Mouse (Mus musculus) megakaryocyte progenitor cell, adult 5-6 weeks (primary cell): ENCODE data around the gene Fxyd4. TPM values are rescaled to one million over a fixed set of nuclear protein-coding genes. Genes with fewer than 3 reads are reported as not detected.

Experiments used
- ATAC-seq: replicated peaks from 2 replicates; pipeline ENCODE4 v1.8.0; 2016; ENCODE audit warnings: mild to moderate bottlenecking, moderate TSS enrichment, inconsistent platforms; ENCODE audit not compliant: poor library complexity
- total RNA-seq, 2 experiments: library from RNA; stranded (forward) in 1 of 2; stranded (reverse) in 1 of 2; fragments of 157-497, 149-512 nt in 1 of 2; fragments of 200-1000 nt in 1 of 2; gene quantifications; 2 replicates each; pipeline versions ENCODE4 v1.2.3 to v1.2.4; 2015 to 2017

Fxyd4 gene
- total RNA-seq, 2 experiments from 2014 or later = not detected

DNA sequence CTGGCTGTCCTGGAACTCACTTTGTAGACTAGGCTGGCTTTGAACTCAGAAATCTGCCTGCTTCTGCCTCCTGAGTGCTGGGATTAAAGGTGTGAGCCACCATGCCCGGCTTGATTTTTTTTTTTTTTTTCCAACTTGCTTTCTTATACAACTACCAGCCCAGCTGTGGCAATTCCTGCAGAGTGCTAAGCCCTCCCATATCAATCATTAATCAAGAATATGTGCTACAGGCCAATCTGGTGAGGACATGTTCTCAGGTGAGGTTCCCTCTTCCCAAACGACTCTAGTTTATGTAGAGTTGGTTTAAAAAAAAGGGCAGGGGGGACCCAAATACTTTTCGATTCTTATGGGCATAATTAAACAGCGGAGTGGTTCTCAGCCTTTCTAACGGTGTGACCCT is 39.7 kb downstream of the Fxyd4 start:
- no peak for ATAC-seq

DNA sequence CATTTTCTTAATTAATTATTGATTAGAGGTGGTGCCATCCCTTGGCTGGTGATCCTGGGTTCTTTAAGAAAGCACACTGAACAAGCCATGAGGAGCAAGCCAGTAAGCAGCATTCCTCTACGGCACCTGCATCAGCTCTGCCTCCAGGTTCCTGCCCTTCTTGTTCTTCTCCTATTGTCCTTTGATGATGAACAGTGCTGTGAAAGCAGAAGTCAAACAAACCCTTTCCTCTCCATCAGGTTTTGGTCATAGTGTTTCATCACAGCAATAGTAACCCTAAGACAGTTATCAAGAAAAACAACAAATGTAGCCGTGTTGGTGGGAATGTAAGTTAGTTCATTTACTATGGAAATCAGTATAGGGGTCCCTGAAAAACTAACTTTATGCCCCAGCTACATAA is 44.1 kb downstream of the Fxyd4 start:
- ATAC-seq = peak; percentile 16; the same call in 1 of the 2 replicates

DNA sequence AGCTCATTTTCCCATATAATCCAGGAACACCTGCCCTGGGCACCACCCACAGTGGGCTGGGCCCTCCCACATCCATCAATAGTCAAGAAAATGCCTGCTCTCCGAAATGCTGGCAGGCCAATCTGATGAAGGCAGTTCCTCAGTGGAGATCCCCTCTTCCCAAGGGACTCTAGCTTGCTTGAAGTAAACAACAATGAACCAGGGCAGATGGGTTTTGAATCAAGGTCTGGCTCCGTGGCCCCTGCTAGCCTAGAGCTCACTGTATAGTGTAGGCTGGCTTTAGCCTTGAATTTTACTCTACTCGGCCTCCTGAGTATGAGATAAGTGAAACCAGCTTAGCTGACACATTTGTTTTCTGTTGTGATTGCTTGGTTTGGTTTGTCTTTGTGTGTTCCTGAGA is 45.1 kb downstream of the Fxyd4 start:
- ATAC-seq = no peak

DNA sequence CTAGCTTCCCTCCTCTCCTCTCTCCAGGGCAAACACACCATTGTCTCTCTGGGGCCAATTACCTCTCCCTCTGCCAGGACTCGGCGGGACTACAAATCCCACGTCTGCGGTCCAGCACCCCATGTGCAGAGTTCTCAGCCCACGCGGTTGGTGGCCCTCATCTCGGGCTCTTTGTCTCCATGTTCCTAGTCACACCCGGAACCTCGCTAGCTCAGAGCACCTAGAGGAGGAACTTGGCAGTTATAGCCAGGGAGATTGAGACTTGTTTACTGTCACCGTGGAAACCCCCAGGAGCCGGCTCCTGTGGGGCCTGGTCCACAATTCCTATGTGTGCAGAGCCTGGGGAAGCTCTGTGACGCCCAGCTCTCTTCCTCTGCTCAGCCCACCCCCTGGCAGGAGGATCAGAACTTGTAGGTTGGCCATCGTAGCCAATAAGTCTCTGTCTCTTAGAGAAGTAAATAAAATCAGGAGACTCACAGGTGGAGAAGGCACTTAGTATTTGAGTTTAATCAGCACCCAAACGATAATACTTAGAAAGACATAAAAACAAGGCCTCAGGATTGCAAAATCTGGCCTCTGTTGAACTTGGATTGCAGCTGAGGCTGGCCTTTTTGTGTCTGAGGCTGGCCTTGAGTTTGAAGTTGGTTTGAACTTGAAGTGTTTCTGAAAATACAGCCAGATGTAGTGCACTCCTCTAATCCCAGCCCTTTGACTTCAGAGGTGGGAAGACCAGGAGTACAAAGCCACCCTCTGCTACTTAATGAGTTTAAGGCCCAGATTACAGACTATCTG is 45.9 kb downstream of the Fxyd4 start:
- ATAC-seq = peak; percentile 69

DNA sequence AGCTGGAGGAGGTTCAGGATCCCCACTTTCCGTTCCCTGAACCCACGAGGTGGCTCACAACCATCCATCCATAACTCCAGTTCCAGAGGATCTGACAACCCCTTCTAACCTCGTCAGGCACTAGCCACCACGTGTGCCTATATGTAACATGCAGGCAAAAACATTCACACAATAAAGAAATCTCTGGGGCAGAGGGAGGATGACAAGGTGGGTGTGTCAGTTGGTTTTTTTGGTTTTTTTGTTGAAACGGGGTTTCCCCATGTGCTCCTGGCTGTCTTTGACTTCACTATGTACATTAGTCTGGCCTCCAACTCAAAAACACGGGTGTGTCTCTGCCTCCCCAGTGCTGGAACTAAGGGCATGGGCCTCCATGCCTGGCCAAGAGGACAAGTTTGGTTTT is 47.2 kb downstream of the Fxyd4 start:
- ATAC-seq = 0 out of 2 replicates have a peak, but pooled peaks have one; percentile 7

DNA sequence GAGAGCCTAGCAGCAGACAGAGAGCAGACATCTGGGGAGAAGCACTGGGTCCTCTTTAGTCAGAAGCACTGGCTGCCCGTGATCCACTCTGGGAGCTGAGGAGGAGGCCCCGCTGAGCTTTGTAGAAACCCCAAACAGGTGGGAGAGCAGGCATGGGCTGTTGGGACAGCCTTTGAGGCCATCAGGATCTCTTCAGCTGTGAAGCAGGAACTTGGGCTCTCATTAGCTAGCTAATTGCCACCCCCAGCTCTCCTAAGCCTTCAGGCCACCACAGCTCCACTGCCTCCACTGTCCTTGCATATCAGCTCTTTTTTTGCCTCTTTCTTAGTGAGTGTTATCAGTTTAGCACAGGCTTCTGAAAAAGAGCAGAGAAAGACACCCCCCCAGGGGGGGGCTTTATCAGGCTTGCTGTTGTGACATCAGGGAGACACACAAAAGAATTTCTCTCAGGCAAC is 48.8 kb downstream of the Fxyd4 start:
- ATAC-seq = peak; percentile 72

DNA sequence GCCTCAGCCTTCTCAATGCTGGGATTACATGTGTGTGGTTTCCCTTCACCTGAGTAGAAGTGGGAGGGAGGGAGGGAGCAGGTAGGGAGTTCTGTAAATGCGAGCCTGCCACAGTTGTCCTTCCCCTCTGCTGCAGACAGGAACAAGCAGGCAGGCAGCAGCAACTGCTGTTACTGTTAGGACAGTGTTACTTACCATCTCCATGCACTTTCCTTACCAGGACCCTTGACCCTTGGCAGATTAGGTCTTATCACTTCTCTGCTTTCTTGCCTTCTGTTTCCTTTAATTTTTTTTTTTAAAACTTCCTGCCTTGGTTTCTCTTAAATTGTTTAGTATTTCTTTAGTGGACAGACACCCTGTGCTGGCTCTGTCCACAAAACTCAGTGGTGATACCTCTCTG is 49.5 kb downstream of the Fxyd4 start:
- no peak for ATAC-seq

DNA sequence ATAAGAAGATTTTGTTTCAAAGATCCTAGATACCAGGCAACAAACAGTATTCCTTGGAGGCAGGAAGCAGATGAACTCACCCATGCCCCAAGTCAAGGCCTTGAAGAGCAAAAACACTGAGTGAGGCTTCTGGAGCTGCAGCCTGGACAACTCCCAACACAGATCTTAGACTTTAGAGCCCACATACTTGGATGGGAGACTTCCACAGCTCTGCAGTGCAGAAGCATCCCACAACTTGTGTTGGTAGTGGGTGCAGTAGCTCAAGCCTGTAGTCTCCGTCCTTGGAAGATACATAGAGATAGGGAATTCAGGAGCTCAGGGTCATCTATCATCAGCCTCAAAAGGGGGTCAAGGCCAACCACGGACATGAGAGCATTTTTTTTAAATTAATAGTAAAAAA is 51.5 kb downstream of the Fxyd4 start:
- ATAC-seq = no peak

Other genes with a start within 250 kb of the Fxyd4 start
- gene Zfp637, start 96.5 kb downstream of the Fxyd4 start, total RNA-seq (2015) = 35.4 and 39.7 TPM in 2 replicates
- 27.8 and 28.1 TPM in 2 replicates for gene Zfp637, start 96.5 kb downstream of the Fxyd4 start, total RNA-seq (2017)
- gene Zfp239, start 75.6 kb downstream of the Fxyd4 start, total RNA-seq (2015) = 4.2 and 4.7 TPM in 2 replicates
- gene Zfp239, start 75.6 kb downstream of the Fxyd4 start, total RNA-seq (2017) = 2.0 and 3.3 TPM in 2 replicates
- gene Hnrnpf, start 37.4 kb downstream of the Fxyd4 start, total RNA-seq (2015) = 679 and 683 TPM in 2 replicates
- gene Hnrnpf, start 37.4 kb downstream of the Fxyd4 start, total RNA-seq (2017) = 1,301 and 1,452 TPM in 2 replicates
- gene Rasgef1a, start 73.7 kb upstream of the Fxyd4 start, total RNA-seq (2015) = 0.07 TPM in 1 of 2 replicates, not detected in the other
- 0.17 TPM in 1 of 2 replicates, not detected in the other for gene Rasgef1a, start 73.7 kb upstream of the Fxyd4 start, total RNA-seq (2017)
- 173 and 181 TPM in 2 replicates for gene Csgalnact2, start 201.4 kb upstream of the Fxyd4 start, total RNA-seq (2015)
- gene Csgalnact2, start 201.4 kb upstream of the Fxyd4 start, total RNA-seq (2017) = 226 and 242 TPM in 2 replicates